Mouse (Mus musculus) small intestine, adult 2 months (tissue): ENCODE data around the gene Nanos2. TPM values are rescaled to one million over a fixed set of nuclear protein-coding genes. Genes with fewer than 3 reads are reported as not detected.

ENCODE experiments used
- H3K27ac ChIP-seq: fragments of 200-500 bp; 2 replicates; pipeline ENCODE4 v1.5.1; 2012; ENCODE audit warnings: low read depth, low read length, control low read depth, inconsistent platforms; ENCODE audit not compliant: insufficient read depth
- H3K27me3 ChIP-seq: fragments of 200-500 bp; 2 replicates; pipeline ENCODE4 v1.6.1; 2012; ENCODE audit warnings: mild to moderate bottlenecking, moderate library complexity, low read length, inconsistent platforms; ENCODE audit not compliant: control insufficient read depth, insufficient read depth
- H3K36me3 ChIP-seq: fragments of 200-500 bp; 2 replicates; pipeline ENCODE4 v1.6.1; 2012; ENCODE audit warnings: mild to moderate bottlenecking, low read length, control low read depth, inconsistent platforms; ENCODE audit not compliant: control insufficient read depth, insufficient read depth
- H3K4me1 ChIP-seq: fragments of 200-500 bp; 2 replicates; pipeline ENCODE4 v1.6.1; 2012; ENCODE audit warnings: low read length, inconsistent platforms, mixed read lengths; ENCODE audit not compliant: control insufficient read depth, insufficient read depth, insufficient read length
- H3K4me3 ChIP-seq: fragments of 200-500 bp; 2 replicates; pipeline ENCODE4 v1.5.1; 2012; ENCODE audit warnings: low read depth, mild to moderate bottlenecking, control low read depth, inconsistent platforms, low read length, moderate library complexity
- CTCF ChIP-seq: fragments of 200-500 bp; IDR thresholded peaks from 2 replicates; pipeline ENCODE4 v1.5.1; 2012; ENCODE audit warnings: low read depth, mild to moderate bottlenecking, control low read depth, inconsistent platforms, low read length, moderate library complexity, mixed read lengths; ENCODE audit not compliant: insufficient replicate concordance, insufficient read length; ENCODE audit errors: extremely low read depth
- POLR2A ChIP-seq: fragments of 200-500 bp; IDR thresholded peaks from 2 replicates; pipeline ENCODE4 v1.6.1; 2012; ENCODE audit warnings: low read depth, mild to moderate bottlenecking, control low read depth, inconsistent platforms, low read length, moderate library complexity
- WGBS: fragments of 180-500 bp; shearing (Covaris S2); methylation state at CpG from one replicate; pipeline ENCODE4 v1.1.7; 2018; 5-methylcytosine and 5-hydroxymethylcytosine counted together
- polyA plus RNA-seq: library from polyadenylated mRNA; depleted of rRNA; stranded (reverse); fragments of >200 nt; gene quantifications from 2 replicates; pipeline ENCODE4 v1.2.3, GENCODE M21; 2012; rRNA removed

The Nanos2 gene
- polyA plus RNA-seq, 1 experiment = not detected

- peaks cover 9% of the 10 kb centered on the region for H3K36me3 ChIP-seq
- peaks cover 9% of the 10 kb centered on the region for H3K4me1 ChIP-seq
- TF ChIP-seq POLR2A (no peak), CTCF (no peak)
- H3K4me3 ChIP-seq = peak overlapping the region; percentile 88
- H3K27ac ChIP-seq = no peak overlapping the region
- H3K27me3 ChIP-seq = peaks cover 5% of the 10 kb centered on the region
- WGBS = 1% methylated on average over 34 of the region's 36 CpGs
Measured at GRCm38 (mm10) chr7:19024581-19025255, 37.5 kb downstream of the Nanos2 start.

- H3K4me3 ChIP-seq = no peak overlapping the region
- TF ChIP-seq CTCF (no peak), POLR2A (no peak)
- peaks cover 7% of the 10 kb centered on the region for H3K4me1 ChIP-seq
- peaks cover 31% of the 10 kb centered on the region for H3K36me3 ChIP-seq
- H3K27me3 ChIP-seq = peaks cover 5% of the 10 kb centered on the region
- H3K27ac ChIP-seq = no peak overlapping the region
Measured at GRCm38 (mm10) chr7:19028067-19028466, 40.9 kb downstream of the Nanos2 start.

- Histone ChIP-seq H3K4me3 (no peak overlapping the region), H3K4me1 (peaks cover 3% of the 10 kb centered on the region), H3K27ac (no peak overlapping the region), H3K27me3 (no peaks in the 10 kb centered on the region), H3K36me3 (peaks cover 35% of the 10 kb centered on the region)
- 55% methylated on average over 6 of the region's 6 CpGs for WGBS
- TF ChIP-seq POLR2A (no peak), CTCF (peak; percentile 68; the same call in 1 of the 2 replicates)
Measured at GRCm38 (mm10) chr7:19029084-19029653, 42.0 kb downstream of the Nanos2 start.

GRCm38 (mm10) chr7:19031641-19032040 is 44.4 kb downstream of the Nanos2 start:
- H3K4me1 ChIP-seq = no peaks in the 10 kb centered on the region
- TF ChIP-seq POLR2A (no peak), CTCF (no peak)
- 91% methylated on average over 4 of the region's 4 CpGs for WGBS
- no peak overlapping the region for H3K4me3 ChIP-seq
- H3K27me3 ChIP-seq = no peaks in the 10 kb centered on the region
- H3K27ac ChIP-seq = no peak overlapping the region
- H3K36me3 ChIP-seq = peaks cover 56% of the 10 kb centered on the region

Other genes with a start within 250 kb of the Nanos2 start
- gene Psg19, start 188.9 kb upstream of the Nanos2 start, polyA plus RNA-seq = 0.08 TPM in 1 of 2 replicates, not detected in the other
- not detected in 2 replicates for gene Psg17, start 165.8 kb upstream of the Nanos2 start, polyA plus RNA-seq
- 1.9 and 2.2 TPM in 2 replicates for gene Mill2, start 147.4 kb upstream of the Nanos2 start, polyA plus RNA-seq
- gene Pglyrp1, start 116.1 kb upstream of the Nanos2 start, polyA plus RNA-seq = 268 and 499 TPM in 2 replicates
- 11.1 and 21.4 TPM in 2 replicates for gene Ccdc61, start 77.0 kb upstream of the Nanos2 start, polyA plus RNA-seq
- gene Nova2, start 61.5 kb upstream of the Nanos2 start, polyA plus RNA-seq = 0.41 and 0.55 TPM in 2 replicates
- gene Mypop, start 3.8 kb downstream of the Nanos2 start, polyA plus RNA-seq = 1.9 and 2.3 TPM in 2 replicates
- 17.0 and 25.8 TPM in 2 replicates for gene Irf2bp1, start 16.6 kb downstream of the Nanos2 start, polyA plus RNA-seq
- gene Foxa3, start 36.1 kb downstream of the Nanos2 start, polyA plus RNA-seq = 17.8 and 19.9 TPM in 2 replicates
- 50.4 and 71.8 TPM in 2 replicates for gene Sympk, start 37.0 kb downstream of the Nanos2 start, polyA plus RNA-seq
- not detected in 2 replicates for gene Rsph6a, start 67.3 kb downstream of the Nanos2 start, polyA plus RNA-seq
- gene Dmwd, start 88.8 kb downstream of the Nanos2 start, polyA plus RNA-seq = 13.9 and 16.3 TPM in 2 replicates
- 353 and 387 TPM in 2 replicates for gene Dmpk, start 96.4 kb downstream of the Nanos2 start, polyA plus RNA-seq
- 14.1 and 14.5 TPM in 2 replicates for gene Six5, start 107.2 kb downstream of the Nanos2 start, polyA plus RNA-seq
- not detected in 2 replicates for gene Gm4969, start 131.0 kb downstream of the Nanos2 start, polyA plus RNA-seq
- 6.1 and 14.9 TPM in 2 replicates for gene Fbxo46, start 132.5 kb downstream of the Nanos2 start, polyA plus RNA-seq
- gene Qpctl, start 161.9 kb downstream of the Nanos2 start, polyA plus RNA-seq = 5.5 and 6.6 TPM in 2 replicates
- 13.2 and 25.8 TPM in 2 replicates for gene Snrpd2, start 162.3 kb downstream of the Nanos2 start, polyA plus RNA-seq
- gene Gipr, start 178.7 kb downstream of the Nanos2 start, polyA plus RNA-seq = 0.53 and 0.62 TPM in 2 replicates
- gene Eml2, start 189.0 kb downstream of the Nanos2 start, polyA plus RNA-seq = 15.8 and 17.2 TPM in 2 replicates
- gene Gpr4, start 225.1 kb downstream of the Nanos2 start, polyA plus RNA-seq = 3.8 and 4.4 TPM in 2 replicates
- gene Opa3, start 240.9 kb downstream of the Nanos2 start, polyA plus RNA-seq = 17.1 and 34.6 TPM in 2 replicates